Mouse (Mus musculus) heart, adult 2 months (tissue): Measurements from ENCODE around the gene Ralgapa1.

Source experiments
- CTCF ChIP-seq: fragments of 200-600 bp; IDR thresholded peaks from 2 replicates; pipeline ENCODE4 v1.8.1; 2022; ENCODE audit warnings: antibody characterized with exemption, mild to moderate bottlenecking, moderate library complexity
- EP300 ChIP-seq: fragments of 200-500 bp; IDR thresholded peaks from 2 replicates; pipeline ENCODE4 v1.6.1; 2011; ENCODE audit warnings: low read depth, low read length, control low read depth; ENCODE audit not compliant: insufficient read depth
- POLR2A ChIP-seq: fragments of 200-500 bp; IDR thresholded peaks from 2 replicates; pipeline ENCODE4 v1.6.1; 2011; ENCODE audit warnings: mild to moderate bottlenecking, low read depth, low read length, control low read depth; ENCODE audit not compliant: insufficient read depth

GRCm38 (mm10) chr12:55778301-55778700, 42.7 kb downstream of the Ralgapa1 start:
- TF ChIP-seq EP300: no peak
- TF ChIP-seq CTCF: peak; percentile 89
- no peak for TF ChIP-seq POLR2A
